Mouse (Mus musculus) 3134 (cell line): ENCODE results near the gene Zfand6.
A peak's percentile ranks its signal among the peaks of the same experiment; 100 is the strongest.

Source experiments
- DNase-seq: peaks from one replicate; pipeline ENCODE4 v3.0.0-alpha.2; 2011; ENCODE audit warnings: low spot score; ENCODE audit not compliant: insufficient read length; ENCODE audit errors: extremely low read depth

Gene Zfand6

GRCm38 (mm10) chr7:84689251-84690100 is at the start of gene Zfand6:
Zfand6 (minus strand) TSS chr7:84689959.
- DNase-seq = peak; percentile 97

- DNase-seq = no peak
These were observed 47.0 kb upstream of the Zfand6 start for GRCm38 (mm10) chr7:84736803-84737202.

DNA sequence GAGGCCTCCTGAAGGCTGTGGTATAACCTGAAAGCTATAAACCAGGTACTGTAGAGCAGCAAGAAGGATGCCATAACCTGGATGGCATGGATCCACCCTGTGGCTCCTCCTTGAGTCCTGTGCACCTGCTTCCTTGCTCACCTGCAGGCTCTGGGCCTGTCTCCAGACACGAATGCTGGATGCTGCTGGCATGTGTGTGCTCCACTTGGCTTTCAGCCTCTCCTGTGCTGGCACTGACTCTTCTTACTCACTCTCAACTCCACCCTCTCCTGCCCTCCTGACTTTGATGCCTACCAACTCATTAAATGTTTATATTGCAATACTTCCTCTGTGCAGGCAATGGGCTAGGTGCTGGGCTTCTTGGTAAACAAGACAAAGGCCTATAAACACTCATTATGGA is 43.3 kb upstream of the Zfand6 start:
- no peak for DNase-seq

- no peak for DNase-seq
These were observed 42.3 kb upstream of the Zfand6 start for GRCm38 (mm10) chr7:84732052-84732451.

DNA sequence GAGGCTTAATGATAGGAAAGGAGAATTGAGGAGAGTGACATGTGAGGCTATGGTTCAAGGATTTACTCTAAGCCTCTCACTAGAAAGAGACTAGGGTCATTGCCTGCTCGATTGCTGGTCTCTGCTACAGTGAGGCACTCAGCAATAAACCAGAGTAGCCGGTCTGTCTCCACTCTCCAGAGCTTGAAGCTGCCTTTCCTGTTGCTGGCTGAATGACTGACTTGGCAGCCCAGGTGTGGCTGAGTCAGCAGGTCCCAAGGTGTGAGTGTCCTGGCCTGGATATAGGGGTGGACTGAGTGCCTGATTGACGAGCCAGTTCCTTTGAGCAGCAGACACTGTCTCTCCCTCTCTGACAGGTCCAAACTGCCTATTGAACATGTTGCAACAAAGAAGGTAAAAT is 41.3 kb upstream of the Zfand6 start:
- no peak for DNase-seq

DNA sequence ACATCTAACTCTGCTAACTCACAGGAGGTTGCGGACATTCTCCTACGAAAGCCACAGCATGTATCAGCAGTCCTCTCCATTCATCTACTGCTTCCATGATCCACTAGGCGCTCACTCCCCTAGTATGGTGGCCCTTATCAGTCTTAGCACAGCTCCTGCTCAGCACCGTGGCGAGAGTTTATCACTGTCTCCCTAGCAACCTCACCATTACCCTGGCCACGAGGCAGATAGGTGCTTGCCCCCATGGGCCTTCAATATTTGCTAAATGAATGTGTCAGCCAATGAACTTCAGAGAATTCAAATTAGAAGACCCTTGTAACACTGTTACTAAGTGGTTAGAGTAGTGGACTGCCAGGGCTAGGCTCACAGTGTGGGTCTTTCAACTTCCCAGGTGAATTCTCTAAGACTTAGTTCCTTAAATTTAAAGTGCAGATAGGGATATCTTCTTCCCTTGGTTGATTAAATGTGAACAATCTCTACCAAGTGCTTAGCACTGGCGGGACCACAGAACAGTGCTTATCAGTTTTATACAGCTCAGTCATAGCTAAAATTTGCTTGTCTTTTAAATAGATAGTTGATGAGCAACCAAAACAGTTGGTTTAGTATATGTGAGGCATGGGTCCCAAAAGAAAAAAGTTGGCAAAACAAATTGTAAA is 33.2 kb upstream of the Zfand6 start:
- DNase-seq = no peak

DNA sequence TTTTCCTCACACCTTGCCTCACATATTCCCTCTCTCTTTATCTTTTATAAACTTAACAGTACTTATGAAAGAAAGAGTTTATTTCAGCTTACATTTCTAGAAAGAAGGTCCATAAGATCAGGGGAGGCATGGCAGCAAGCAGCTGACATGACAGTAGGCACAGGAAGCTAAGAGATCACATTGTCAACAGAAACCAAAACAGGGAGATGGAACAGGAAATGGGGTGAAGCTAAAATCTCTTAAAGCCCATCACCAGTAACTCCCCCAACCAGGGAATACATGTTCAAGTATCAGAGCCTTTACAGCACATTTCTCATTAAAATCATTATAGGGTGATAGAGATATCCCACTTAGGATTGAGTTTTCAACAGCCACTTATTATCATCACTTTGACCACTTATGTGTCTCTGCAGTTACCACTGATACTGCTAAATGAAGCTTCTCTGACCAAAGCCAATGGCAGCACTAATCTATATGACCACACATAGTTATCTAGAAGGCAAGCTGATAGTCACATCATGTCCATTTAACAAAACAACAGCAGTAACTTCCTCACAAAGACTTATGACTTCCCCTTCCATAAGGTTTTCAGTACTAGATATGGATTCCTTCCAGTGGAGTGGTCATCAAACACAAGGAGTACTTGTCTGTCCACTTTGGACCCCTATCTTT is 20.7 kb upstream of the Zfand6 start:
- DNase-seq = no peak

GRCm38 (mm10) chr7:84706877-84707276 is 17.1 kb upstream of the Zfand6 start:
- DNase-seq = no peak

GRCm38 (mm10) chr7:84690101-84690509 is 346 bp upstream of the Zfand6 start:
- DNase-seq = no peak

DNA sequence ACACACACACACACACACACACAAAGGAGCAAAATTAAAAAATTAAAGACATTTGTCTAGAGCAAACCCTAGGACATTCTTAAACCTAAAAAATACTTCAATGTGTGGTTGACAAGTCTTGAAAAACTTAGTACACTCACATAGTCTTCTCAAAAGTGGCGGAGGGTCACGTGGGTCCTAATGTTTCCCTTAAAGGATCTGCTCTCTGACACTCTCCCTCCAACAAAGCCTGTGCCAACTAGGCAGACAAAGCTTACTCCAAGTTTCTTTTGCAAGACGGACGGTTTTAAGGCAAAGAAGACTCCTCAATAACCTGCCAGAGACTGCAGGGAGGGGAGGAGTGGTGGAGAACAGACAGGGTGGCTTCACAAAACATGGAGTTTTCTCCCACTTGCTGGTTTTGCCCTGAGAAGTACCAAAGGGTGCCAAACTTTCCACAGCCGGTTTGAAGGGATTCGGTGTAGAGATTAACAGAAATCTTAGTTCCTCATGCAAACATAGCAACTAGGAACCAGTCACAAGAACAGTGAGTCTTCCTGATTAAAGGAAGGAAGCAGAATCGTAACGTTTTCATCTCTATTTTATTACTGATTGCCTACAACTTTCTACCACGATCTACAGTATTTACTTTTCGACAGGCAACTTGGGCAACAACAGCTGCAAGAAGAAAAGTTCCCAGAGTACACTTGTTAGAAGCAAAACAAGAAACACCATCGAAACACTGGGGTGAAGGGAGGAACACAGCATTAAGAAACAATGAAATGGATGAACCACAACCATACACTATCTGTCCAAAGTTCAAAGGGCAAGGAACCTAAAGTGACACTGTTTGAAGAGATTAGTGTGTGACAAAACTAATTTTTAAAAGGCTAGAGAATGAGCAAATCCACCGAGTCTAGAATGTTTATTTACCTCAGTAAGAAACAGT is 1.8 kb downstream of the Zfand6 start:
- DNase-seq = no peak

DNA sequence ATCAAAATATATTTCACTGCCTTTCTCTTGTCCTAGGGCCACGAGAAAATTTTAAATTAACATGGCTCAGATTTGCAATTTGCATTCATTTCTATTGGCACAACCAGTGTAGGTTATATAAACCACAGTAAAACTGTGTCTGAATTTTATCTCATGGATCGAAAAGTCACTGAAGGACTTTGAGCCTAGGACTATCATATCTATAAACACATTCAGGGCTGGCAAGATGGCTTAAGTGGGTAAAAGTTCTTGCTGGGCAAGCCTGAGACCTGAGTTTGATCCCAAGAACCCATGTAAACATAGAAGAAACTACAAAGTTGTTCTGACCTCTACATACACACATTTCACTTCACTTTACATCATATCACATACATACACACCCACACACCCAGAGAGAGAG is 3.4 kb downstream of the Zfand6 start:
- DNase-seq = no peak

DNA sequence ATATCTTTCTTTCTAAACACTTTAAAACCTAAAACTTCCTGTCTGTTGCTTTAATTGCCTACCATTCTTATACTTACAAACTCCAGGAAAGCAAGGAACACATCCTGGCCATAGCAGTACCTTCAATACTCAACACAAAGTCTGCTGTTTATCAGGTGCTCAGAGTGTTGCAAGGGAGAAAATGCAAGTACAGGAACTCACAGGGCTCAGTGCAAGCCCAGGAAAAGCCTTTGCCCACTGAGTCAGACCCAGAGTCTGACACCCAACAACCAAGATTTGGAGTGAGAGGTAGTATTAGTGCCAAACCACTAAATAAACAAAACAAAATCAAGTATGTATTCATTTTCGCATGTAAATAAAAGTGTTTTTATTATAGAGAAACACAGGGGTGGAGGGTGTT is 5.1 kb downstream of the Zfand6 start:
- no peak for DNase-seq

- peak; percentile 16 for DNase-seq
These were observed 8.2 kb downstream of the Zfand6 start for GRCm38 (mm10) chr7:84681558-84681957.

DNA sequence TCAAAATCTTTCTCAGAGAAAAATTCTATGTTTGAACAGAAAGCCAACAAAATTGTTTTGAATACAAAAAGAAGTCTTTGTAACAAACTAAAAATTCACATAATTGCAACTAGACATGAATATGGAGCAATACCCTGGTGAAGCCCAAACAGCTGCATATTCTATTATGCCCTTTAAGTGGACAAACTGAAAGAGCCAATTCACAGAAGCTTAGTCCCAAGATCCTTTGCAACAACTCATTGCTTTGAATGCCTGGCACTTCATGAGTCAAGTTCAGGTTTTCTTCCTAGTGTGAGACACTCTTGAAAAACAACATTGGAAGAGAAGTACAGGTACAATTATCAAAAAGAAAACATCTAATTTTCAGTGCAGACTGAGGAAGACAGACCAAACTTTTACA is 8.8 kb downstream of the Zfand6 start:
- DNase-seq = no peak

DNA sequence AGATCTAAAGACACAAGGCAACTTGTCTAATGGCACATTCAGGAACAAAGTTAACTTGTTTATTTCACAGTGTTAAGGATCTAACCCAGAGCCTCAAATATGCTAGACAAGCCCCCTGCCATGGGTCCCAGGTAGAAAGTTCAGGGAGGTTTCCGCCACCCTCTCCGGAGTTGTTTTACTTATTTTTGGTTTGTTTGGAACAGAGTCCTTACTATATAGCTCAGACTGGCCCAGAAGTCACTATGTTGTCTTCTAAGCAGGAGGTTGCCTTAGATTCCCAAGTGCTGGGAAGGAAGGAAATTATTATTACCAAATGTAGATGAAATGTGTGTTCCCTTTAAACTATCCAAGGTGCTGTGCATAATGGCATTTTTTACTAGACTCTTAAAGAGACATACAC is 9.7 kb downstream of the Zfand6 start:
- no peak for DNase-seq

DNA sequence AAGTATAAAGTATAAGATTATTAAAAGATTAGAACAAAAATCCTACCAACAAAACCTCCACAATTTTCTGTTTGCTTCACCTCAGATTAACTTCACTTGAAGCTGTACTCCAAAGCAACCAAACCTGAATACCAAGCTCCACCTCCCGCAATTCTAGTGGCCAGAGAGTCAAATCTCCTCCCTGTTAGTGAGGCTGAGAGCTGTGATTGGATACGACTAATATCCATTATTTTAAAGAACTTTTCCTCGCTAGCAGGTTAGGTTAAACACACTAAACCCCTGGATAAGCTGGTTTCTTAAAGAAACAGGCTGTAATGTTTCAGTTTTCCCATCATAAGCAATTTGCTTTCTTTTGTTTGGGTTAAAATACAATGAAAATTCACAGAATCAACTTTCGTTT is 10.5 kb downstream of the Zfand6 start:
- peak; percentile 56 for DNase-seq

DNA sequence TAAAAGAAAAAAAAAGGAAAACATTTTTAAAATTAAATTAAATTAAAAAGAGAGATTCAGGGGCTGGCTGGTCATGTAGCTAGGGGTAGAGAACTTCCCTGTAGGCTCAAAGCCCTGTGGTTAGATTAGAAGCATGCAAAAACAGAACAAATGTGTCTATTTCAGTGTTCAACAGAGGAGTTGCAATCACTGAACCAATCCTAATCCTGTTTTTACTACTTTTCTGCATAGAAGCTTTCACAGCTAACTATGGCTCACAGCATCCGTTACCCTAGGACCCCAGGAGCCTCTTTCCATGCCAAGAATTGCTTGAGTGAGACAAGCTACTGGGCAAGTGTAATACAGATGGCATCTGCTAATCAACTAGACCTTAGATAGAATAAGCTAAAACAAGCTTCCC is 16.7 kb downstream of the Zfand6 start:
- no peak for DNase-seq

DNA sequence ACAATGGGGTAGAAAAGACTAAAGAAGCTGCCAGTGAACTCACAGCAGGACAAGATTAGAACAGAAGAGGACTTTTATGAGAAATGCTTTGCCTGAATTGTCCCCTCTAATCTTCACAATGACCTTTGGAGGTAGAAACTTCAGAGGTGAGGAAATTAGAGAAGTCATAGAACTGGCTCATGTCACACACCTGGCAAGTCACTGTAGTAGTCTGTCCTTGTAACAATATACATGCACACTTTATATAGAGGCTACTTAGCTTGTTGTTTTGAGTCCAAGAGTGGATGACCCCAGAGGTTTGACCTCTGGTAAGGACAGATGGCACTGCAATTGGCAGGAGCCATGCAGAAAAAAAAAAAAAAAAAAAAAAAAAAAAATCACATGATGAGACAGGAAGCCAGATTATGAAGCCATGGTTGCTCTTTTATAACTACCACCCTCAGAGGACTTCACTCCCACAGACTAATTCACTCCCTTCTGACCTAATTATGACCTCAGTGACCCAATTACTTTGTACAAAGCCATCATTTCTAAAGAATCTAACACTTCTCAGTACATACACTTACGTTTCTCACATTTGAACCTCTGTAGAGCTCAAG is 20.1 kb downstream of the Zfand6 start:
- no peak for DNase-seq

GRCm38 (mm10) chr7:84667946-84668345 is 21.8 kb downstream of the Zfand6 start:
- DNase-seq = no peak

- DNase-seq = no peak
These were observed 37.0 kb downstream of the Zfand6 start for GRCm38 (mm10) chr7:84652740-84653139.
